Mouse (Mus musculus): ENCODE measurements around the gene 1700028J19Rik.
A peak's percentile ranks its signal among the peaks of the same experiment; 100 is the strongest.
"Not testable (repeated sequence)": the region's sequence is repeated elsewhere in the genome, so short reads cannot be mapped to it uniquely, and the experiment has no call there.

1700028J19Rik gene

GRCm38 (mm10) chr7:44253023-44253616, 6.6 kb upstream of the 1700028J19Rik start:
- peak in 1 of 2 experiments; percentile 48 for DNase-seq (ENCODE audit: inconsistent age in 2 of 2, low spot score in 1 of 2)

- DNase-seq (ENCODE audit: inconsistent age in 2 of 2, low spot score in 1 of 2), result peak; percentile 85 to 95
Measured at GRCm38 (mm10) chr7:44250732-44251275, 4.3 kb upstream of the 1700028J19Rik start.

DNA sequence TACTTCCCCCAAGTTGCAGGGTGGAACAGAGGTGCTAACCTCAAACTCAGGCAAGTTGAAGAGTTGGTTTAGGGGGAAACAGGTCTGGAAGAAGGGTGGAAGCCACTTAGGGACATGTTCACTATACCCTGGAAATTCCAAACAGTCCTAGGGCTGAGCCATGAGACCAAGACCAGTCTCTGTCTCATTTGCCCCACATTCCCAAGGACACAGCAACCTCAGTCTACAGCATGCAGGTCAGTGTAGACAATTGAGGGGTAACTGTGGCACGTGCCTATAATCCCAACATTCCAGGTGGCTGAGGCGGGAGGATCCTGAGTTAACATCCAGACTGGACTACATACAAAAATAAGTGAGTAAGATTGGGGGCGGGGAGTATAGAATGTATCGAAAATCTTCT, 2.8 kb upstream of the 1700028J19Rik start:
- DNase-seq (ENCODE audit: inconsistent age in 2 of 2, low spot score in 1 of 2), result peak in 1 of 2 experiments; percentile 50

GRCm38 (mm10) chr7:44247971-44248370, 1.5 kb upstream of the 1700028J19Rik start:
- peak in 1 of 2 experiments; percentile 52 for DNase-seq (ENCODE audit: inconsistent age in 2 of 2, low spot score in 1 of 2)

DNA sequence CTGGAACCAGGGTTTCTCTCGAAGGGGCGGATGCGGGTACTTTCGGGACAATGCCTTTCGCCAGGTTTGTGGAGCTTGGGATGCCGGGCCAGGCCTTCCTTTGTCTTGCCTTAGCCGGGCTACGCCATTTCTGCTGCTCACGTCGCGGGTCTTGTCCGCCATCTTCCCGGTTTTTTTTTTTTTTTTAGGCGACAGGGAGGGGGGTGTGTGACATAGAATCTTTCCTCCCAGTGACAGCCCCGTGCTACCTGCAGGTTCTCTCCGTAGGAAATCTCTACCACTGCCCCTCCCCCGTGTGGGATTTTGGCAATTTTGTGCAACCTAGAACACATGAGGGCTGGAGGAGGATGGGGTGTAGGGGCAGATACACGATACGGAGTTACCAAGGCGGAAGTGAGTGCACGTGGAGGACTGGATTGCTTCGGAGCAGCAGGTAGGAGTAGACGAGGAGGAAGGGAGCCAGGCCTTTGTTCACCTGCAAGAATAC, 532 bp upstream of the 1700028J19Rik start:
- DNase-seq (ENCODE audit: inconsistent age in 2 of 2, low spot score in 1 of 2), result peak in 1 of 2 experiments; percentile 69

GRCm38 (mm10) chr7:44244080-44244479, 2.4 kb downstream of the 1700028J19Rik start:
- no peak for DNase-seq (ENCODE audit: inconsistent age in 2 of 2, low spot score in 1 of 2)

GRCm38 (mm10) chr7:44241163-44241562, 5.3 kb downstream of the 1700028J19Rik start:
- no peak for DNase-seq (ENCODE audit: inconsistent age in 2 of 2, low spot score in 1 of 2)

- DNase-seq (ENCODE audit: inconsistent age in 2 of 2, low spot score in 1 of 2), result no peak
Measured at GRCm38 (mm10) chr7:44240712-44241111, 5.8 kb downstream of the 1700028J19Rik start.

GRCm38 (mm10) chr7:44239913-44240312, 6.6 kb downstream of the 1700028J19Rik start:
- DNase-seq (ENCODE audit: inconsistent age in 2 of 2, low spot score in 1 of 2), result no peak

DNA sequence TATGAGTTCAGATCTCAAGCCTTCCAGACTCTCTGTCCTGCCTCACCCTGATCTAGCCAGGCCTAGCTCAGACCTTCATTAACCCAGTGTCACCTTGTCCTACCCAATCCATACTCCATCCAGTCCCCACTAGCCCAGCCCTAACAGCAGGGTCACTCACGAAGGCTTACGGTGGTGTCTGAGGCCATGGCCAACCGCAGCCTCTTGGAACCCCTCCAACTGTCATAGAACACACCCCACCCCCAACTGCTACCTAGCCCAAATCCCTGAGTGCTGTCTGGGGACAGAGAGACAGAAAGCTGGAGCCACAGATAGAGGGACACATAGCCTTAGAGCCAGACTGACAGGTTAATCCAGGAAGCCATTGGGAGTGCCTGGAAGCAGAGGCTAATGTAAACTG, 10.6 kb downstream of the 1700028J19Rik start, which contains the start of gene Gm36864:
Gene Gm36864, plus strand, starts transcription at position 269 of the 400 bp plus-strand sequence.
- no peak for DNase-seq (ENCODE audit: inconsistent age in 2 of 2, low spot score in 1 of 2)

- no peak for DNase-seq (ENCODE audit: inconsistent age in 2 of 2, low spot score in 1 of 2)
Measured at GRCm38 (mm10) chr7:44225076-44225475, 21.4 kb downstream of the 1700028J19Rik start, which contains the start of gene Klk1. Gene Klk1 (plus strand): TSS chr7:44225360.

DNA sequence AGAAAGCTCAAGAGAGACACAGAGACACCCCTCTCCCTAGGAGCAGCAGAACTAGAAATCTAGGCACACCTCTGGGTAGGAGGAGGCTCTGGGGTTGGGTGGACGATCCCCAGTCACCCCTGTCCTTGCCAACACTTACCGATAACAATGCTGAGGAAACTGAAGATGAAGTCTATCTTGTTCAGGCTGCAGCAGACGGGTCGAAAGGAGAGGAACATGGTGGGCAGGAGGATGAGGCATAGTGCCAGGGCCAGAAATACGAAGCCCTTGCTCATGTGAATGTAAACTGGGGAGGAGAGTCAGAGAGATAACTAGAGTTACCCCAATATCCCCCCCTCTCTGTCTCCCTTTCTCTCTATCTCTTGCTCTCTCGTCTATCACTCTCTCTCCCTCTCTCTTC, 24.2 kb downstream of the 1700028J19Rik start:
- DNase-seq (ENCODE audit: inconsistent age in 2 of 2, low spot score in 1 of 2), result not testable (repeated sequence)

DNA sequence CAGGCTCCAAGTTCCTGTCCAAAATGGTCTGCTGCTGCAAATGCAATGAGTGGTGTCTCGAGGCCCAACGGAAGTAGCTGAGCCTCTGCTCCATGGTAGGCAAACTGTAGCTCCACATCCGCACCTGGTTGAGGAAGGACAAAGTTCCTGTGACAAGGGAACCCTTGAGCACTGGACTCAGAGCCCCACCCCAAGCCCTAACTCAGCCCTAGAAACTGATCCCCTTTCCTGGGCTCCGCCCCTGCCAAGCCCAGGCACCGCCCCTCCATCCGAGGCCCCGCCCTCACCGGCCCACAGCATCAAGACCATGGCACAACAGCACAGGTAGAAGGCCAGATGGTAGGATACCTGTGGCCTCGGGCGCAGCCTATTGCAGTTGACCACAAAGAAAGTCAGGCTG, 24.9 kb downstream of the 1700028J19Rik start:
- not testable (repeated sequence) for DNase-seq (ENCODE audit: inconsistent age in 2 of 2, low spot score in 1 of 2)

DNA sequence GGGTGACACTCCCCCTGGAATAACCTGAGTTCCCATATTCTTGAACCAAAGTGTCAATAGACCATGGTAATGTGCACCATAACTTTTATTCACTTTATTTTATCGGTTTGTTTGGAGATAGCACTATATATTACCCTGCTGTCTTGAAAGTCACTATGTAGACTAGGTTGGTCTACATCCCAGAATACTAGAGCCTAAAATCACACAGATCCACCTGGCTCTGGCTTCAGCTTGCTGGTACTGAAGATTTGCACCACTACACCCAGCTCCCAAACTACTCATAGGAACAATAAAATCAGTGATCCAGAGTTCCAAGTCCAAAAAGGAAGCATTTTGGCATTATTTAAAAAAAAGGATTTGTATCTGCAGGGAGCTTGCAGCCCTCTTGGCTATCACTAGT, 30.9 kb downstream of the 1700028J19Rik start, which contains the start of gene Klk1b5:
Gene Klk1b5, plus strand, starts transcription at position 301 of the 400 bp plus-strand sequence.
- no peak for DNase-seq (ENCODE audit: inconsistent age in 2 of 2, low spot score in 1 of 2)

- DNase-seq (ENCODE audit: inconsistent age in 2 of 2, low spot score in 1 of 2), result no peak
Measured at GRCm38 (mm10) chr7:44208307-44208706, 38.2 kb downstream of the 1700028J19Rik start.

DNA sequence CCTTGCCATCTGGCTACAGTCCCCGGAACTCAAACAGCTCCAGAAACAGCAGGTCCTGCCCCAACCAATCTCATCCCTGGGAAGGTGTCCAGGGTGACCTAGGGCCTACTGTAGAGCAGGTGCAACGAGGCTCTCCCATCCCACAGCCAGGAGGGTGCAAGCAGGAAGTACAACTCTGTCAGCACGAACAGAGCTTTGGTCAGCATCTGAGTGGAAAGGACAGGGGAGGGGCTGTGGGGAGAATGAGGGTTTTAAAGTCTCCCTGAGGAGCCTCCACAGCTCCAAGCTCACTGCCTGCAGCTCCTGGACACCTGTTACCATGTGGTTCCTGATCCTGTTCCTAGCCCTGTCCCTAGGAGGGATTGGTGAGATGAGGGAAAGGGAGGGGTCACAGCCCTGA, 39.4 kb downstream of the 1700028J19Rik start, which contains the start of gene Klk1b4:
Gene Klk1b4, plus strand, starts transcription at position 301 of the 400 bp plus-strand sequence.
- DNase-seq (ENCODE audit: inconsistent age in 2 of 2, low spot score in 1 of 2), result not testable (repeated sequence)

DNA sequence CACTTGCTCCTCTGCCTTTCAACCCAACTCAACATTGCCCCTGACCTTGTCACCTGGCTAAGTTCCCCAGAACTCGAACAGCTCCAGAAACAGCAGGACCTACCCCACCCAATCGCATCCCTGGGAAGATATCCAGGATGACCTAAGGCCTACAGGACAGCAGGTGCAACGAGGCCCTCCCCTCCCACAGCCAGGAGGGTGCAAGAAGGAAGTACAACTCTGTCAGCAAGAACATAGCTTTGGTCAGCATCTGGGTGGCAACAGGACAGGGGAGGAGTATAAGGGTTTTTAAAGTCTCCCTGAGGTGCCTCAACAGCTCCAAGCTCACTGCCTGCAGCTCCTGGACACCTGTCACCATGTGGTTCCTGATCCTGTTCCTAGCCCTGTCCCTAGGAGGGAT, 48.6 kb downstream of the 1700028J19Rik start, which contains the start of gene Klk1b3:
Gene Klk1b3, plus strand, starts transcription at position 301 of the 400 bp plus-strand sequence.
- DNase-seq (ENCODE audit: inconsistent age in 2 of 2, low spot score in 1 of 2), result no peak

DNA sequence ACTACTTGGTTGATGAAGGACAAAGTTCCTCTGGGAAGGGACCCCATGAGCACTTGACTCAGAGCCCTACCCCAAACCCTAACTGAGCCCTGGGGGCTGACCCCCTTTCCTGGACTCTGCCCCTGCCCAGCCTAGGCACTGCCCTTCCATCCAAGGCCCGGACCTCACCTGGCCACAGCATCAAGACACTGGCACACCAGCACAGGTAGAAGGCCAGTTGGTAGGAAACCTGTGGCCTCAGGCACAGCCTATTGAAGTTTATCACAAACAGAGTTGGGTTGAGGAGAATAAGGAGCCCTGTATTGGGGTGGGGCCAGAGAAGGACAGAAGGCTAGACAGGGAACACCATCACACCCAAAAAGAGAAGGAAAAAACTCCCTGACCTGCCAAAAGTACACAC, 53.0 kb downstream of the 1700028J19Rik start:
- not testable (repeated sequence) for DNase-seq (ENCODE audit: inconsistent age in 2 of 2, low spot score in 1 of 2)

GRCm38 (mm10) chr7:44187936-44188335, 58.6 kb downstream of the 1700028J19Rik start, which contains the start of gene Klk1b24:
Gene Klk1b24 (plus strand): TSS chr7:44188236.
- not testable (repeated sequence) for DNase-seq (ENCODE audit: inconsistent age in 2 of 2, low spot score in 1 of 2)

DNA sequence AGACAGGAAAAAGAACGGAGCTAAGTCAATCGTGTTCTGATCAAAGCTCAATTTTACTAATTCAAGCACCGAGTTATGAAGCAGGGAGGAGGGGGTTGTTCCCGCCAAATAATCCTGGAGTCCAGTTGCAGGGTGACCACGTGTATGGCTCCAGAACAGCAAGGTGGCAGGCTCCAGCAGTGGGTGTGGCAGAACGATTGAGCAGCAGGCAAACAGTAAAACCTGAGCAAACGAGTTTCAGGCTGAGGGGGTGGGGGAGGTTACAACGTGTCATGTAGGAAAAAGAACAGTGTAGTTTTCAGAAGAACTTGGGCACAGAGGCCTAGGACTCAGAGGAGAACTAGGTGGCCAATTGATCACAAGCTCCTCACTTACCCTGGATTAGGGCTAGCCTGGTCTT, 60.0 kb downstream of the 1700028J19Rik start:
- DNase-seq (ENCODE audit: inconsistent age in 2 of 2, low spot score in 1 of 2), result not testable (repeated sequence)
